Mouse (Mus musculus): ENCODE data around the gene BC049715. TPM values are rescaled to one million over a fixed set of nuclear protein-coding genes. Genes with fewer than 3 reads are reported as not detected.

BC049715 gene
- total RNA-seq, 2 experiments from 2014 or later: 0.39 to 0.57 TPM

GRCm38 (mm10) chr6:136889067-136889466, 61.6 kb downstream of the BC049715 start:
- DNase-seq (ENCODE audit: low spot score in 2 of 2): no peak

GRCm38 (mm10) chr6:136889554-136889953, 62.1 kb downstream of the BC049715 start:
- DNase-seq (ENCODE audit: low spot score in 2 of 2): no peak

Small RNAs within 50 kb of the gene (microRNA-seq; reads per million reads assigned to microRNA genes)
- gene Gm44364: not detected

Other genes with a start within 250 kb of the BC049715 start
- gene Plbd1, start 165.7 kb upstream of the BC049715 start, total RNA-seq (2021): 10 to 100 TPM; 14.2 to 15.5 TPM
- gene Gucy2c, start 45.9 kb upstream of the BC049715 start, total RNA-seq (2021): under 1 TPM in 1 of 2 experiments, not detected in 1; 0.08 TPM
- gene Hist4h4, start 23.2 kb upstream of the BC049715 start, total RNA-seq (2021): 10 to 100 TPM; 32.2 to 40.5 TPM
- gene H2afj, start 19.4 kb upstream of the BC049715 start, total RNA-seq (2021): 10 to 100 TPM; 18.1 to 19.7 TPM
- 10 to 100 TPM; 83.7 to 86.2 TPM for gene Wbp11, start 607 bp downstream of the BC049715 start, total RNA-seq (2021)
- gene Smco3, start 7.8 kb downstream of the BC049715 start, total RNA-seq (2021): 1 to 10 TPM; 1.2 to 1.6 TPM
- 1 to 10 TPM in 1 of 2 experiments, under 1 TPM in 1; 0.41 to 1.0 TPM for gene Art4, start 30.1 kb downstream of the BC049715 start, total RNA-seq (2021)
- gene Mgp, start 48.2 kb downstream of the BC049715 start, total RNA-seq (2021): 100 to 1,000 TPM in 1 of 2 experiments, 10 to 100 TPM in 1; 73.6 to 120 TPM
- gene Erp27, start 94.6 kb downstream of the BC049715 start, total RNA-seq (2021): not detected
- not detected for gene Pde6h, start 96.2 kb downstream of the BC049715 start, total RNA-seq (2021)
- 10 to 100 TPM; 28.4 to 31.1 TPM for gene Arhgdib, start 114.3 kb downstream of the BC049715 start, total RNA-seq (2021)